In genomic region chr3:69397733-69398132, GRCm38 (mm10) we compare ENCODE assay signal across 11 mouse cellular contexts.
DNase-seq lines count a peak whose midpoint lies in the region; ATAC-seq and TF ChIP-seq lines count a peak whose summit lies in the region.
"Had no signal": no experiment of that assay in that cellular context is flagged by ENCODE, and none has a peak within 500 bp of the region (broad histone marks: within the 10 kb centered on the region; RNA-seq: fewer than 3 reads in every experiment).

No protein-coding gene starts in this region.

- DNase-seq in kidney, postnatal 0 days (ENCODE audit: low spot score), result no peak
- no peak for DNase-seq in kidney, adult 18-20 months
- DNase-seq in thymus, postnatal 14 days, result peak; percentile 14
- no peak for DNase-seq in thymus, postnatal 0 days (ENCODE audit: low spot score)
- DNase-seq in ZHBTc4 (ENCODE audit: low read depth, low spot score), result peak; percentile 76
- peak; percentile 23 for DNase-seq in testis, postnatal 14 days (ENCODE audit: low spot score)
- DNase-seq: embryo, embryonic 11 days had no signal

- ATAC-seq in kidney, postnatal 0 days (replicated peaks; ENCODE audit: low FRiP score, low read depth), result no peak
- ATAC-seq in megakaryocyte progenitor cell, adult 5-6 weeks (replicated peaks; ENCODE audit: poor library complexity), result no peak

- H3K9me3 ChIP-seq in kidney, postnatal 0 days (replicated peaks; ENCODE audit: low read length), result no peaks in the 10 kb centered on the region
- H3K9me3 ChIP-seq: forebrain, embryonic 12.5 days; limb, embryonic 12.5 days had no signal

- WGBS in kidney, postnatal 0 days, result 76% methylated on average over 5 of the region's 5 CpGs

- H3K27me3 ChIP-seq in kidney, postnatal 0 days (ENCODE audit: insufficient read depth, low read length), result no peaks in the 10 kb centered on the region
- H3K27me3 ChIP-seq: forebrain, embryonic 12.5 days; limb, embryonic 12.5 days had no signal

- peak; percentile 51 for TF ChIP-seq CTCF in kidney, postnatal 0 days (IDR thresholded peaks at IDR 0.05; ENCODE audit: low read depth)

- H3K4me2 ChIP-seq in kidney, postnatal 0 days (ENCODE audit: low read length), result no peak overlapping the region
- H3K4me2 ChIP-seq: forebrain, embryonic 12.5 days; limb, embryonic 12.5 days had no signal

- no peak overlapping the region for H3K4me3 ChIP-seq in kidney, postnatal 0 days (replicated peaks; ENCODE audit: low read depth, low read length)
- H3K4me3 ChIP-seq: forebrain, embryonic 12.5 days; limb, embryonic 12.5 days; myocyte had no signal

- no peaks in the 10 kb centered on the region for H3K4me1 ChIP-seq in kidney, postnatal 0 days (replicated peaks; ENCODE audit: insufficient read depth, low read length)
- H3K4me1 ChIP-seq: forebrain, embryonic 12.5 days; limb, embryonic 12.5 days had no signal

- H3K36me3 ChIP-seq in kidney, postnatal 0 days (ENCODE audit: insufficient read depth, low read length), result no peaks in the 10 kb centered on the region
- H3K36me3 ChIP-seq: forebrain, embryonic 12.5 days; limb, embryonic 12.5 days had no signal

- no peak overlapping the region for H3K9ac ChIP-seq in kidney, postnatal 0 days (ENCODE audit: low read depth, low read length)
- H3K9ac ChIP-seq: forebrain, embryonic 12.5 days; limb, embryonic 12.5 days had no signal

- no peak overlapping the region for H3K27ac ChIP-seq in kidney, postnatal 0 days
- H3K27ac ChIP-seq: forebrain, embryonic 12.5 days; limb, embryonic 12.5 days had no signal

Comparison
In these comparisons a context has a peak if more than half of its experiments do, and no peak if none do; other contexts are left out.
1. DNase-seq: peak in thymus, postnatal 14 days (single experiment), ZHBTc4 (single experiment) and testis, postnatal 14 days (single experiment); none in kidney, postnatal 0 days (single experiment), kidney, adult 18-20 months (single experiment) and thymus, postnatal 0 days (single experiment).